Mouse (Mus musculus) neutrophil, adult 5-6 weeks (primary cell): ENCODE data around the gene Spocd1. TPM values are rescaled to one million over a fixed set of nuclear protein-coding genes. Genes with fewer than 3 reads are reported as not detected.
A peak's percentile ranks its signal among the peaks of the same experiment; 100 is the strongest.

Source experiments
- ATAC-seq: fragments of 151-379, 151-347 bp; 2 replicates; pipeline ENCODE4 v1.8.0; 2017; ENCODE audit warnings: mild to moderate bottlenecking, moderate TSS enrichment; ENCODE audit not compliant: insufficient number of reproducible peaks, poor library complexity, low FRiP score, severe bottlenecking; ENCODE audit errors: extremely low read depth
- total RNA-seq: library from RNA; stranded (forward); fragments of 200-1000 nt; gene quantifications from 2 replicates; pipeline ENCODE4 v1.2.3, GENCODE M21; 2017

The Spocd1 gene
- total RNA-seq, 1 experiment from 2014 or later: not detected

DNA sequence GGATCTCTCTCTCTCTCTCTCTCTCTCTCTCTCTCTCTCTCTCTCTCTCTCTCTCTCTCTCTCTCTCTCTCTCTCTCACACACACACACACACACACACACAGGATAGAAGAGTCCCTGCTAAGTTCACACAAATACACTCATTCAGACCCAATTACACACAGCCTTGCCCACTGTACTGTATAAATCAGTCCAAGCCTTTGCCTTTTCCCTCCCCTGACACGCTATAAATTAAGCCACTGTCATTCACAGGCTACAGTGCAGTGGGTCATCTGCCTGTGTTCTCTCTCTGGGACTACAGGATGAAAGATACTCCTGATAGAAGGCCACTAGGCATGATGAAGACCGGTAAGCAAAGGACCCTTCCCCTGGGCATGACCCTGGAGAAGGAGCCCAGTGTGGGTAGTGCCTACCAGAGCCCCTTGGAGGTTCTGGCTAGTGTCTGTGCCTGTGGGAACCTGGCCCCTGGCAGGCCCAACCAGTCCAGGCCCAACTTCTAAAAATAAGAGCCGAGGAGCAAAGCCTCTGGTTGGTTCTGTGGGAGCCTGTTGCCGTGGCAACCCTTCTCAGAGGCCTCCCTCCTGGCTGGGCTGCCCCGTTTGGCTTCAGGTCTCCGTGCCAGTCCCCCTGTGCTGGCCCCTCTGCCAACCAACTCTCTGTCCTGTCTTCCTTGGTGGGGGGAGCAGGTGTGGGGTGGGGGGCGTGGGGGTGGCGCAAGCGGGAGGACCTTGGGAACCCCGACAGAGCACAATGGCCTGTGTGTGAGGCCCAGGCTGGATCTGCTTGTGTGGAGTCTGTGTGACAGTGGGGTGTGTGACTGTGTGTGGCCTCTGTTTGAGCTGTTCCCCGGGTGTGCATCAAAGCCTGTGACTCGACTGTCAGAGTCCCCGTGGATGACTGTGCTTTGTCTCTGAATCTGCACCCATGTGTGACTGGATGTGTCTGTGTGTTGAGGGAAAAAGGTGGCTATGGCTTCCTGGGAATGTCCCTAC lies 38.3 kb downstream of the Spocd1 start:
- no peak for ATAC-seq

- ATAC-seq: no peak
Measured at GRCm38 (mm10) chr4:129970168-129970567, 41.1 kb downstream of the Spocd1 start.

- ATAC-seq: no peak
Measured at GRCm38 (mm10) chr4:129970861-129971260, 41.8 kb downstream of the Spocd1 start.

GRCm38 (mm10) chr4:129971989-129972388 lies 42.9 kb downstream of the Spocd1 start:
- no peak for ATAC-seq

DNA sequence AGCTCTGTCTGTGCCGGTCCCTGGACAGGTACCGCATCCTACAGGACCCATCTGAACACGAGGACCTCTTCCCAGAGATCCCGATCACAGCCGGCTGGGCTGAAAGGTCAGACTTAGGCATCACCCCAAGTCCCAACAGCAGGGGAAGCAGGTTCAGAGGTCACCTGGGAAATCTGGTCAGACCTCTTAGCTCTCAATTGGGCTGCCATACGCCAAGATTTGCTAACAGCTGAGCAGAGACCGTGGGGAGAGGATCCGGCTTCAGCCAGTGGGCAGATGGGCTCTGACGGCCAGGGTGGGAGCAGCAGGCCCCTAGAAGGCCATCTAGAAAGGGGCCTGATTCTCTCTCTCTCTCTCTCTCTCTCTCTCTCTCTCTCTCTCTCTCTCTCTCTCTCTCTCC lies 45.2 kb downstream of the Spocd1 start:
- no peak for ATAC-seq

GRCm38 (mm10) chr4:129977256-129977655 lies 48.2 kb downstream of the Spocd1 start:
- no peak for ATAC-seq

DNA sequence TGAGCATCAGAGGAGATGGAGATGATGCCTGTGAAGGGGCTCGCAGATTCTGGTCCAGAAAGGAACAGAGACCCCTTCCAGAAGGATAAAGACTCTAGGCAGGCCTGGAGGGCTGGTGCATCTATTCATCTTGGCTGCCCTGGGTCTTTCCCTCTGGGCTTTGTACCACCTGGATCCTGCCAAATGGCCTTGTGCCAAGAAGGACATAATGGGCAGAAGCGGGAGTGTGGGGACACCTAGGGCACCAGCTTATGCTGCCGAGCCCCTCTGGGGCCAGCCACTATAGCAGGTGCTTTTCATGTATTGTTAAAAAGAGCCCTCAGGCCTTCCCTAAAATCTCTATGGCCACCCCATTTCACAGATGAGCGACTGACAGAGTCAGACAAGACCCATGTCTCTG lies 49.2 kb downstream of the Spocd1 start:
- no peak for ATAC-seq

DNA sequence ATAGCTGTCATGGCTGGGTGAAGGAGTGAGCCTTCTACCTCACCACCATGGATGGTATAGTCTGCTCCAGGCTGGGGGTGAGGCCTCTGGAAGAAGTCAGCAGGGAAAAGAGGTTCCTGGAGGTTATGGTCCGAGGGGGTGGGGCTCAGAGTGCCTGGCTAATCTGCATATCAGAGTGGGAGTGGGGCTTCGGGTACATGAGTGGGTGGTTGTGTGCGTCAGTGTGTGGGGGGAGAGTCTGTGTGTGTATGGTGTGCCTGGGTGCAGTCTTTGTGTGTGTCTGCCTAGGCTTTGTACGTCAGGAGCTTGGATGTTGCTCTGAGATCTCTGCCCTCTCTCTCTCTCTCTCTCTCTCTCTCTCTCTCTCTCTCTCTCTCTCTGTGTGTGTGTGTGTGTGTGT lies 49.9 kb downstream of the Spocd1 start:
- no peak for ATAC-seq

- ATAC-seq: no peak
Measured at GRCm38 (mm10) chr4:129981657-129982056, 52.6 kb downstream of the Spocd1 start.

GRCm38 (mm10) chr4:129983046-129983445 lies 54.0 kb downstream of the Spocd1 start:
- ATAC-seq: no peak

GRCm38 (mm10) chr4:129983764-129984420 lies 54.8 kb downstream of the Spocd1 start:
- no peak for ATAC-seq

GRCm38 (mm10) chr4:129984421-129985061 lies 55.5 kb downstream of the Spocd1 start, which contains the start of gene Adgrb2:
TSS of gene Adgrb2 (plus strand) at chr4:129984870.
- ATAC-seq: no peak

- ATAC-seq: no peak
Measured at GRCm38 (mm10) chr4:129985161-129985670, 56.2 kb downstream of the Spocd1 start.

- no peak for ATAC-seq
Measured at GRCm38 (mm10) chr4:129985671-129986441, 56.8 kb downstream of the Spocd1 start.

DNA sequence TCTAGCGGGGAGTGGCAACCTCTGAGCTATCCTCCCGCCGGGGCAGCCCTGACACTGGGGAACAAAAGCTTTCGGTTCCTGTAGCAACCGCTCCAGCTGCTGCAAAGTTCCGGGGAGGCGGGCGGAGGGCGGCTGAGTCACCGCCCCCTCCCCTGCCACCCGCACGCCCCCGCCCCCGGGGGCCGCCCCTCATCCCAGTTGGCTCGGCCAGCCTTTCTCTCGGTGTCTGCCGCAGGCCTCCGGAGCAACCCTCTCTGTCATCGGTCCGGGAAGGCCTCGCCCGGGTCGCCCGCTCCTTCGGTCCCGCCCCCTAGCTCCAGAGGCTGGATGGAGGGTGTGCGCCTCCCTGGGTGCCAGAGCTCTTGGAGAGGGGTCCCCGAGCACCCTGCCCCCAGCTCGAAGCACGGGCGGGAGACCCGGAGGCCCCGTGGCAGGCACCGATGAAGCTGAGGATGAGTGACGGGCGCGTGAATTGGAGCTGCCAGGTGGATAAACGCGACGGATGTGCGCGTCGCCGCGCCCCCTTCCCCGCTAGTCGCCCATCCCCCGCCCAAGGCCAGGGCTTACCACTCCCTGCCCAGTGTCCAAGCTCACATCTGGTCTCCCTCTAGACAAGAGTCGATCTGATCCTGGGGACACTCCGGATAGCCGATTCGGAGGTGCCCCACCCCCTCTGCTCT lies 58.9 kb downstream of the Spocd1 start:
- ATAC-seq: peak; percentile 27; the same call in 1 of the 2 replicates

- no peak for ATAC-seq
Measured at GRCm38 (mm10) chr4:129989925-129990324, 60.9 kb downstream of the Spocd1 start.

GRCm38 (mm10) chr4:129992720-129993119 lies 63.7 kb downstream of the Spocd1 start:
- no peak for ATAC-seq

DNA sequence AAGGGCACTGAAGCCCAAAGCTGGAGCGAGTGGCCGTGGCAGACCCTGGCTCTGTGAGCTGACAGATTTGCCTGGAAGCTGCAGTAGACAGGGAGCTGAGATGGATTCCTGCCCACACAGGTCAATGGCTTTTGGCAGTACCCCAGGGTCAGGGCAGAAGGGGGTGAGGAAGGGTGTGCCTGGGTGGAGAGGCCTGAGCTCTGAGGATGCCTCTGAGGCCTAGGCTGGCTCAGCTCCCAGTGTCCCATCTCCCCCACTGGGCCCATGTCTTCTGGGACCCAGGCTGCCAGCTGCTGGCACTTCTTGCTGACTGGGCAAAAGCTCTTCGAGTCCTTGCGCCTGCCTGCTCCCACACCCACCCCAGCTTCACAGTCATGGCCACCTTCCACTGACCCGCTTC lies 64.2 kb downstream of the Spocd1 start:
- no peak for ATAC-seq
